Mouse (Mus musculus) olfactory bulb, adult 2 months (tissue): Measurements from ENCODE around the gene Pex6.

ENCODE experiments used
- CTCF ChIP-seq: fragments of 200-500 bp; IDR thresholded peaks from 2 replicates; pipeline ENCODE4 v1.5.1; 2012; ENCODE audit warnings: low read depth, mild to moderate bottlenecking, low read length, moderate library complexity; ENCODE audit not compliant: insufficient read depth
- POLR2A ChIP-seq: fragments of 200-500 bp; IDR thresholded peaks from 2 replicates; pipeline ENCODE4 v1.6.1; 2012; ENCODE audit warnings: mild to moderate bottlenecking, low read depth, low read length, moderate library complexity; ENCODE audit not compliant: insufficient read depth

GRCm38 (mm10) chr17:46751794-46752556, 40.7 kb downstream of the Pex6 start, which contains the start of gene Cnpy3:
- peak; percentile 92 for TF ChIP-seq POLR2A
- no peak for TF ChIP-seq CTCF
